9 mouse cellular contexts compared by ENCODE assay signal in the genomic region with DNA sequence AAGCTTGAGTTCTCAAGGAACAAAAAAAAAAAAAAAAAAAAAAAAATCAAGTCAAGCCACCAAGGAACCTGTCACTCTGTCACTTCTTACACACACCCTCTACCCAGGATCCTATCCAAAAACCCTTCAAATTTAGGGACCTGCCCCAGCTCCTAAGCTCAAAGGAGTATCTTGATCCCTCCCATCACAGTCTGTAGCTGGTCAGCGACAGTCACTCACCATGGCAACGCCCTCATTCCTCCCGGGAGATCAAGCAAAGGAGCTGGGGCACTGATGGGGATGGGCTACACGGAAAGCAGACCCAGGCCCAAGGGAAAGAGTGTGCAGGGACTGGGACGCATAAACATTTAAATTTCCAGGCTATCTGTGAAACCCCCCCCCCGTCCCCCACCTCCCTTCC. TPM values are rescaled to one million over a fixed set of nuclear protein-coding genes. Genes with fewer than 3 reads are reported as not detected.
DNase-seq lines count a peak whose midpoint lies in the region; ATAC-seq and TF ChIP-seq lines count a peak whose summit lies in the region.
"Had no signal": no experiment of that assay in that cellular context is flagged by ENCODE, and none has a peak within 500 bp of the region (broad histone marks: within the 10 kb centered on the region; RNA-seq: fewer than 3 reads in every experiment).

No protein-coding gene starts in this region.

- 15% methylated on average over 6 of the region's 6 CpGs for WGBS in lung, embryonic 14.5 days
- 6% methylated on average over 6 of the region's 6 CpGs for WGBS in forebrain, embryonic 11.5 days
- WGBS in intestine, embryonic 16.5 days, result 15% methylated on average over 6 of the region's 6 CpGs
- 5% methylated on average over 6 of the region's 6 CpGs for WGBS in neural tube, embryonic 15.5 days

- ATAC-seq in lung, embryonic 14.5 days (ENCODE audit: insufficient read depth), result no peak
- ATAC-seq in forebrain, embryonic 11.5 days (replicated peaks; ENCODE audit: low FRiP score), result no peak
- no peak for ATAC-seq in intestine, embryonic 16.5 days
- ATAC-seq in neural tube, embryonic 15.5 days (ENCODE audit: low FRiP score), result no peak

- no peak overlapping the region for H3K9ac ChIP-seq in lung, embryonic 14.5 days
- H3K9ac ChIP-seq in forebrain, embryonic 11.5 days (ENCODE audit: low read length), result no peak overlapping the region
- no peak overlapping the region for H3K9ac ChIP-seq in intestine, embryonic 16.5 days (ENCODE audit: low read depth, low read length)
- no peak overlapping the region for H3K9ac ChIP-seq in neural tube, embryonic 15.5 days (replicated peaks)

- H3K36me3 ChIP-seq in lung, embryonic 14.5 days (ENCODE audit: insufficient read depth), result peaks cover 39% of the 10 kb centered on the region
- peaks cover 4% of the 10 kb centered on the region; the same call in 1 of the 2 replicates for H3K36me3 ChIP-seq in forebrain, embryonic 11.5 days (ENCODE audit: control insufficient read depth, insufficient read depth, low read length)
- H3K36me3 ChIP-seq in intestine, embryonic 16.5 days (ENCODE audit: control insufficient read depth, insufficient read depth, low read length), result 0 out of 2 replicates have a peak, but pooled peaks cover 5% of the 10 kb centered on the region
- H3K36me3 ChIP-seq in neural tube, embryonic 15.5 days, result peaks cover 37% of the 10 kb centered on the region

- peak overlapping the region; percentile 6; the same call in 1 of the 2 replicates for H3K4me3 ChIP-seq in lung, embryonic 14.5 days (ENCODE audit: low read depth, low read length)
- no peak overlapping the region for H3K4me3 ChIP-seq in forebrain, embryonic 11.5 days (ENCODE audit: low read depth, low read length)
- no peak overlapping the region for H3K4me3 ChIP-seq in intestine, embryonic 16.5 days (ENCODE audit: low read length)
- H3K4me3 ChIP-seq in neural tube, embryonic 15.5 days (replicated peaks), result peak overlapping the region; percentile 96

- H3K27me3 ChIP-seq in lung, embryonic 14.5 days (ENCODE audit: insufficient read depth, low read length), result peaks cover 5% of the 10 kb centered on the region; the same call in 1 of the 2 replicates
- peaks cover 6% of the 10 kb centered on the region; the same call in 1 of the 2 replicates for H3K27me3 ChIP-seq in forebrain, embryonic 11.5 days (ENCODE audit: control insufficient read depth, insufficient read depth, low read length)
- H3K27me3 ChIP-seq in intestine, embryonic 16.5 days (replicated peaks; ENCODE audit: control insufficient read depth, insufficient read depth, low read length), result peaks cover 3% of the 10 kb centered on the region; the same call in 1 of the 2 replicates
- H3K27me3 ChIP-seq in neural tube, embryonic 15.5 days (replicated peaks), result no peaks in the 10 kb centered on the region

- H3K9me3 ChIP-seq in lung, embryonic 14.5 days (ENCODE audit: low read depth, low read length), result no peaks in the 10 kb centered on the region
- H3K9me3 ChIP-seq in forebrain, embryonic 11.5 days (ENCODE audit: control insufficient read depth, low read length), result no peaks in the 10 kb centered on the region
- H3K9me3 ChIP-seq in intestine, embryonic 16.5 days (ENCODE audit: control insufficient read depth, low read length), result no peaks in the 10 kb centered on the region
- H3K9me3 ChIP-seq in neural tube, embryonic 15.5 days (replicated peaks), result no peaks in the 10 kb centered on the region

- DNase-seq in lung, embryonic 14.5 days, result no peak
- DNase-seq in lung, postnatal 4 days, result no peak
- no peak for DNase-seq in forebrain, embryonic 11.5 days (ENCODE audit: low spot score)
- no peak for DNase-seq in adipocyte (ENCODE audit: low spot score)
- no peak for DNase-seq in urinary bladder, adult 2 months (ENCODE audit: low spot score)
- no peak for DNase-seq in frontal cortex, postnatal 14 days (ENCODE audit: low spot score in 2 of 2)
- DNase-seq: right cerebral cortex, postnatal 4 days had no signal

- peaks cover 26% of the 10 kb centered on the region for H3K4me1 ChIP-seq in lung, embryonic 14.5 days (ENCODE audit: insufficient read depth)
- H3K4me1 ChIP-seq in forebrain, embryonic 11.5 days (replicated peaks; ENCODE audit: control insufficient read depth, insufficient read depth, low read length), result peaks cover 25% of the 10 kb centered on the region
- peaks cover 27% of the 10 kb centered on the region for H3K4me1 ChIP-seq in intestine, embryonic 16.5 days (ENCODE audit: control insufficient read depth, insufficient read depth, low read length)
- peaks cover 42% of the 10 kb centered on the region for H3K4me1 ChIP-seq in neural tube, embryonic 15.5 days

- H3K27ac ChIP-seq in lung, embryonic 14.5 days (ENCODE audit: low read depth), result no peak overlapping the region
- no peak overlapping the region for H3K27ac ChIP-seq in forebrain, embryonic 11.5 days (ENCODE audit: low read depth, low read length)
- 0 out of 2 replicates have a peak overlapping the region, but pooled peaks have one; percentile 8 for H3K27ac ChIP-seq in intestine, embryonic 16.5 days (ENCODE audit: low read length)
- H3K27ac ChIP-seq in neural tube, embryonic 15.5 days (replicated peaks), result no peak overlapping the region

- H3K4me2 ChIP-seq in lung, embryonic 14.5 days, result peak overlapping the region; percentile 69; the same call in 1 of the 2 replicates
- peak overlapping the region; percentile 79; the same call in 1 of the 2 replicates for H3K4me2 ChIP-seq in forebrain, embryonic 11.5 days (ENCODE audit: low read depth, low read length, severe bottlenecking)
- no peak overlapping the region; the same call in 1 of the 2 replicates for H3K4me2 ChIP-seq in intestine, embryonic 16.5 days (ENCODE audit: low read depth, low read length)
- H3K4me2 ChIP-seq in neural tube, embryonic 15.5 days, result peak overlapping the region; percentile 87

- TF ChIP-seq CTCF in lung, embryonic 14.5 days (IDR thresholded peaks at IDR 0.05; ENCODE audit: low read depth), result no peak

RNA-seq across cellular contexts. Expression of gene Fam171a2, which starts 2.7 kb away (rescaled TPM):
- 7.4 and 8.3 TPM in 2 replicates for polyA plus RNA-seq in lung, embryonic 14.5 days (2014; fragmentation: Nextera tagmentation; extraction: Ambion mirVana)
- 11.0 and 11.2 TPM in 2 replicates for polyA plus RNA-seq in forebrain, embryonic 11.5 days (2014; fragmentation: Nextera tagmentation; extraction: Ambion mirVana)
- polyA plus RNA-seq in intestine, embryonic 16.5 days (2015; fragmentation: Nextera tagmentation; extraction: Ambion mirVana), result 0.86 and 1.8 TPM in 2 replicates
- 23.8 and 28.3 TPM in 2 replicates for polyA plus RNA-seq in neural tube, embryonic 15.5 days (2015; fragmentation: Nextera tagmentation; extraction: Ambion mirVana)
- polyA plus RNA-seq in urinary bladder, adult 2 months (2012; rRNA removed), result 6.9 and 10.4 TPM in 2 replicates

RNA-seq across cellular contexts. Expression of gene Grn, which starts 14.7 kb away (rescaled TPM):
- 113 and 116 TPM in 2 replicates for polyA plus RNA-seq in lung, embryonic 14.5 days (2014; fragmentation: Nextera tagmentation; extraction: Ambion mirVana)
- polyA plus RNA-seq in forebrain, embryonic 11.5 days (2014; fragmentation: Nextera tagmentation; extraction: Ambion mirVana), result 65.7 and 72.8 TPM in 2 replicates
- polyA plus RNA-seq in intestine, embryonic 16.5 days (2015; fragmentation: Nextera tagmentation; extraction: Ambion mirVana), result 221 and 245 TPM in 2 replicates
- 92.1 and 96.3 TPM in 2 replicates for polyA plus RNA-seq in neural tube, embryonic 15.5 days (2015; fragmentation: Nextera tagmentation; extraction: Ambion mirVana)
- polyA plus RNA-seq in urinary bladder, adult 2 months (2012; rRNA removed), result 190 and 251 TPM in 2 replicates

RNA-seq across cellular contexts. Expression of gene Itga2b, which starts 25.1 kb away (rescaled TPM):
- 10.1 and 10.7 TPM in 2 replicates for polyA plus RNA-seq in lung, embryonic 14.5 days (2014; fragmentation: Nextera tagmentation; extraction: Ambion mirVana)
- 5.0 and 7.4 TPM in 2 replicates for polyA plus RNA-seq in forebrain, embryonic 11.5 days (2014; fragmentation: Nextera tagmentation; extraction: Ambion mirVana)
- 3.1 and 3.7 TPM in 2 replicates for polyA plus RNA-seq in intestine, embryonic 16.5 days (2015; fragmentation: Nextera tagmentation; extraction: Ambion mirVana)
- 8.0 and 9.6 TPM in 2 replicates for polyA plus RNA-seq in neural tube, embryonic 15.5 days (2015; fragmentation: Nextera tagmentation; extraction: Ambion mirVana)
- polyA plus RNA-seq in urinary bladder, adult 2 months (2012; rRNA removed), result 5.7 and 7.2 TPM in 2 replicates

RNA-seq across cellular contexts. Expression of gene Slc25a39, which starts 37.0 kb away (rescaled TPM):
- 223 and 244 TPM in 2 replicates for polyA plus RNA-seq in lung, embryonic 14.5 days (2014; fragmentation: Nextera tagmentation; extraction: Ambion mirVana)
- polyA plus RNA-seq in forebrain, embryonic 11.5 days (2014; fragmentation: Nextera tagmentation; extraction: Ambion mirVana), result 196 and 214 TPM in 2 replicates
- polyA plus RNA-seq in intestine, embryonic 16.5 days (2015; fragmentation: Nextera tagmentation; extraction: Ambion mirVana), result 366 and 376 TPM in 2 replicates
- 161 and 175 TPM in 2 replicates for polyA plus RNA-seq in neural tube, embryonic 15.5 days (2015; fragmentation: Nextera tagmentation; extraction: Ambion mirVana)
- polyA plus RNA-seq in urinary bladder, adult 2 months (2012; rRNA removed), result 80.3 and 88.2 TPM in 2 replicates

RNA-seq across cellular contexts. Expression of gene Rundc3a, which starts 51.6 kb away (rescaled TPM):
- 1.1 and 1.3 TPM in 2 replicates for polyA plus RNA-seq in lung, embryonic 14.5 days (2014; fragmentation: Nextera tagmentation; extraction: Ambion mirVana)
- polyA plus RNA-seq in forebrain, embryonic 11.5 days (2014; fragmentation: Nextera tagmentation; extraction: Ambion mirVana), result 33.1 and 35.4 TPM in 2 replicates
- 6.0 and 6.8 TPM in 2 replicates for polyA plus RNA-seq in intestine, embryonic 16.5 days (2015; fragmentation: Nextera tagmentation; extraction: Ambion mirVana)
- 111 and 138 TPM in 2 replicates for polyA plus RNA-seq in neural tube, embryonic 15.5 days (2015; fragmentation: Nextera tagmentation; extraction: Ambion mirVana)
- polyA plus RNA-seq in urinary bladder, adult 2 months (2012; rRNA removed), result 1.4 and 2.9 TPM in 2 replicates

Comparison
In these comparisons a context has a peak if more than half of its experiments do, and no peak if none do; other contexts are left out.
1. H3K4me3 ChIP-seq: peak in lung, embryonic 14.5 days (single experiment) and neural tube, embryonic 15.5 days (single experiment); none in forebrain, embryonic 11.5 days (single experiment) and intestine, embryonic 16.5 days (single experiment).